Mouse (Mus musculus) thymus, postnatal 14 days (tissue): Measurements from ENCODE around the gene Zfhx3.

ENCODE experiments used
- DNase-seq: peaks from one replicate; pipeline ENCODE4 v3.0.0; 2021

The Zfhx3 gene

GRCm38 (mm10) chr8:108689694-108690093 lies 747.2 kb downstream of the Zfhx3 start:
- no peak for DNase-seq

- DNase-seq = no peak
Measured at GRCm38 (mm10) chr8:108690576-108691455, 748.4 kb downstream of the Zfhx3 start.

- DNase-seq = no peak
Measured at GRCm38 (mm10) chr8:108691456-108692238, 749.2 kb downstream of the Zfhx3 start.

- peak; percentile 24 for DNase-seq
Measured at GRCm38 (mm10) chr8:108692239-108692627, 749.8 kb downstream of the Zfhx3 start.

- DNase-seq = no peak
Measured at GRCm38 (mm10) chr8:108692669-108693665, 750.5 kb downstream of the Zfhx3 start.

- no peak for DNase-seq
Measured at GRCm38 (mm10) chr8:108693841-108694240, 751.4 kb downstream of the Zfhx3 start.

GRCm38 (mm10) chr8:108694516-108694915 lies 752.1 kb downstream of the Zfhx3 start:
- DNase-seq = no peak

- no peak for DNase-seq
Measured at GRCm38 (mm10) chr8:108695242-108695880, 752.9 kb downstream of the Zfhx3 start.

GRCm38 (mm10) chr8:108695938-108696630 lies 753.6 kb downstream of the Zfhx3 start:
- no peak for DNase-seq

GRCm38 (mm10) chr8:108696631-108697410 lies 754.4 kb downstream of the Zfhx3 start:
- DNase-seq = no peak

- DNase-seq = no peak
Measured at GRCm38 (mm10) chr8:108697589-108697988, 755.1 kb downstream of the Zfhx3 start.

- no peak for DNase-seq
Measured at GRCm38 (mm10) chr8:108698101-108698660, 755.7 kb downstream of the Zfhx3 start.

- no peak for DNase-seq
Measured at GRCm38 (mm10) chr8:108699011-108699410, 756.6 kb downstream of the Zfhx3 start.

GRCm38 (mm10) chr8:108699454-108700345 lies 757.3 kb downstream of the Zfhx3 start:
- DNase-seq = no peak

GRCm38 (mm10) chr8:108701381-108702175 lies 759.1 kb downstream of the Zfhx3 start:
- no peak for DNase-seq

GRCm38 (mm10) chr8:108702201-108702600 lies 759.8 kb downstream of the Zfhx3 start:
- no peak for DNase-seq

GRCm38 (mm10) chr8:108705751-108706150 lies 763.3 kb downstream of the Zfhx3 start:
- DNase-seq = no peak

GRCm38 (mm10) chr8:108706491-108706847 lies 764.0 kb downstream of the Zfhx3 start:
- DNase-seq = no peak
